Mouse (Mus musculus) heart, postnatal 0 days (tissue): ENCODE results near the gene Trp53i13.

Experiments
- CTCF ChIP-seq: IDR thresholded peaks from 2 replicates; pipeline ENCODE4 v1.5.1; 2016; ENCODE audit warnings: antibody characterized with exemption, control low read depth, low read depth
- EP300 ChIP-seq: IDR thresholded peaks from 2 replicates; pipeline ENCODE4 v1.6.1; 2016; ENCODE audit warnings: antibody characterized with exemption, low read depth

- no peak for TF ChIP-seq CTCF
- no peak for TF ChIP-seq EP300
These were observed 49.2 kb downstream of the Trp53i13 start for GRCm38 (mm10) chr11:77466544-77466943.
